Mouse (Mus musculus): ENCODE data around the gene Cdc45. TPM values are rescaled to one million over a fixed set of nuclear protein-coding genes. Genes with fewer than 3 reads are reported as not detected.

The Cdc45 gene
- polyA plus RNA-seq, 1 experiment = 30.2 TPM

- no peak for TF ChIP-seq GATA1 (IDR thresholded peaks at IDR 0.05; ENCODE audit: low read length)
Measured at GRCm38 (mm10) chr16:18769501-18769900, 42.3 kb downstream of the Cdc45 start.

GRCm38 (mm10) chr16:18766390-18766789 lies 45.4 kb downstream of the Cdc45 start:
- no peak for TF ChIP-seq GATA1 (IDR thresholded peaks at IDR 0.05; ENCODE audit: low read length)

- TF ChIP-seq GATA1 (IDR thresholded peaks at IDR 0.05; ENCODE audit: low read length) = no peak
Measured at GRCm38 (mm10) chr16:18762960-18763359, 48.8 kb downstream of the Cdc45 start.

GRCm38 (mm10) chr16:18761734-18762133 lies 50.1 kb downstream of the Cdc45 start:
- no peak for TF ChIP-seq GATA1 (IDR thresholded peaks at IDR 0.05; ENCODE audit: low read length)

GRCm38 (mm10) chr16:18751885-18752499 lies 59.8 kb downstream of the Cdc45 start:
- no peak for TF ChIP-seq GATA1 (IDR thresholded peaks at IDR 0.05; ENCODE audit: low read length)

- no peak for TF ChIP-seq GATA1 (IDR thresholded peaks at IDR 0.05; ENCODE audit: low read length)
Measured at GRCm38 (mm10) chr16:18751101-18751500, 60.7 kb downstream of the Cdc45 start.

GRCm38 (mm10) chr16:18746268-18747122 lies 65.3 kb downstream of the Cdc45 start:
- TF ChIP-seq GATA1 (IDR thresholded peaks at IDR 0.05; ENCODE audit: low read length) = no peak

- TF ChIP-seq GATA1 (IDR thresholded peaks at IDR 0.05; ENCODE audit: low read length) = no peak
Measured at GRCm38 (mm10) chr16:18738303-18738702, 73.5 kb downstream of the Cdc45 start.

GRCm38 (mm10) chr16:18733100-18733956 lies 78.5 kb downstream of the Cdc45 start:
- TF ChIP-seq GATA1 (IDR thresholded peaks at IDR 0.05; ENCODE audit: low read length) = no peak

GRCm38 (mm10) chr16:18730640-18731039 lies 81.1 kb downstream of the Cdc45 start:
- TF ChIP-seq GATA1 (IDR thresholded peaks at IDR 0.05; ENCODE audit: low read length) = no peak

Other genes with a start within 250 kb of the Cdc45 start
- gene Tbx1, start 221.3 kb downstream of the Cdc45 start, polyA plus RNA-seq (2012) = not detected in 2 replicates
- gene Gp1bb, start 189.6 kb downstream of the Cdc45 start, polyA plus RNA-seq (2012) = not detected in 2 replicates
- not detected in 2 replicates for gene Gm49601, start 185.6 kb downstream of the Cdc45 start, polyA plus RNA-seq (2012)
- not detected in 2 replicates for gene Sept5, start 182.0 kb downstream of the Cdc45 start, polyA plus RNA-seq (2012)
- gene Cldn5, start 35.1 kb downstream of the Cdc45 start, polyA plus RNA-seq (2012) = not detected in 2 replicates
- gene Ufd1, start 208 bp downstream of the Cdc45 start, polyA plus RNA-seq (2012) = 7.2 and 11.2 TPM in 2 replicates
- gene 2510002D24Rik, start 24.6 kb upstream of the Cdc45 start, polyA plus RNA-seq (2012) = 49.0 and 60.0 TPM in 2 replicates
- gene Gm28539, start 24.6 kb upstream of the Cdc45 start, polyA plus RNA-seq (2012) = not detected in 2 replicates
- gene Mrpl40, start 64.9 kb upstream of the Cdc45 start, polyA plus RNA-seq (2012) = 18.1 and 20.3 TPM in 2 replicates
- 23.0 and 31.1 TPM in 2 replicates for gene Hira, start 65.0 kb upstream of the Cdc45 start, polyA plus RNA-seq (2012)